Mouse (Mus musculus) gastrocnemius, postnatal 4 days (tissue): ENCODE results near the gene Srarp. TPM values are rescaled to one million over a fixed set of nuclear protein-coding genes. Genes with fewer than 3 reads are reported as not detected.

Experiments used
- DNase-seq, 2 experiments: peaks; one replicate each; pipeline ENCODE4 v3.0.0; 2021 to 2022; ENCODE audit warnings: low spot score in 2 of 2, mixed read lengths in 2 of 2
- total RNA-seq, 2 experiments: library from RNA; stranded (reverse); gene quantifications; 2 replicates each; pipeline ENCODE4 v1.2.3; 2021

The Srarp gene
- total RNA-seq, 2 experiments from 2014 or later, result not detected

DNA sequence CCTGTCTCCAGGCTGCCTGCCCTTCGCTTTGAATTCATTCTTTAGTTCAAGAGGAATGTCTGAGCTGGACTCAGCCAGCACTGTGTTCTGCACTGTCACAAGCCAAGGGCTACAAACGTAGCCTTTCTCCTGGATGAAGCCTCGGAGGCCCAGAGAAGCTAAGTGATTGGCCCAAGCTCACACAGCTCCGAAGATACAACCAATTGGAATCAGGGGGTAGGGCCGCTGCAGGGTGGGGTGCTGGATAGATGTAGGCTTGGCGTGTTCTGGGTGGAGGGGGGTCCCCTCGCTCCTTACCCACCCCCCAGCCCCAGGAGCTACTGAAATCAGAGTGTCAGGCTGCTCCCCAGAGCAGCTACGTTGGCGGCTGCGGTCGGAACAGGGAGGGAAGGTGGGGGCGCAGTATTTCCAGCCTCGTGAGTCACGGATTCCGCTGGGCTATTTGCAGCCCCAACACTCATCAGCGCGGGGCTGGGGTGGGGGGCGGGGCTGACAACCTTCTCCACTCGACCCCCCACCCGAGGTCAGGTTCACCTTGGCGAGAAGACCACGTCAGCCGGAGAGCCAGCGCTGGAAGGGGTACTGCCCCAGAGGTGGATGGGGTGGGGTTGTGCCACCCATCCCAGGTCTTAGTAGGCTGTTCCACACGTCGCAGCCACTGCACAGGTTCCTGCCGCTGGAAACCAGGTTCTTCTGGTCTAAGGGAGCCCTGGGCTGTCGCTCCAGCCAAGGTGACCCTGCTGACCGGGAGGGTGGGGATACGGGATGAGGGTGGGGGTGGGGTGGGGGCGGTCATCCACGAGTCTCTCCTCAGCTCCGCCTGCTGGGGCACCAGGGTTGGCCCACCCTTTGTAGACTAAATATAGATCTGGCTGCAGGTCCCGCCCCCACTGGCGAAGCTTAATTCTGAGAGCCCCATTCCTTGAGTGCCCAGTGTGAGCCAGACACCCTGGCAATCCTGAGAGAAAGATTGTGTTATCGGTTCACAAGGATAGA is 10.1 kb downstream of the Srarp start:
- DNase-seq, result peak in 1 of 2 experiments; percentile 53

DNA sequence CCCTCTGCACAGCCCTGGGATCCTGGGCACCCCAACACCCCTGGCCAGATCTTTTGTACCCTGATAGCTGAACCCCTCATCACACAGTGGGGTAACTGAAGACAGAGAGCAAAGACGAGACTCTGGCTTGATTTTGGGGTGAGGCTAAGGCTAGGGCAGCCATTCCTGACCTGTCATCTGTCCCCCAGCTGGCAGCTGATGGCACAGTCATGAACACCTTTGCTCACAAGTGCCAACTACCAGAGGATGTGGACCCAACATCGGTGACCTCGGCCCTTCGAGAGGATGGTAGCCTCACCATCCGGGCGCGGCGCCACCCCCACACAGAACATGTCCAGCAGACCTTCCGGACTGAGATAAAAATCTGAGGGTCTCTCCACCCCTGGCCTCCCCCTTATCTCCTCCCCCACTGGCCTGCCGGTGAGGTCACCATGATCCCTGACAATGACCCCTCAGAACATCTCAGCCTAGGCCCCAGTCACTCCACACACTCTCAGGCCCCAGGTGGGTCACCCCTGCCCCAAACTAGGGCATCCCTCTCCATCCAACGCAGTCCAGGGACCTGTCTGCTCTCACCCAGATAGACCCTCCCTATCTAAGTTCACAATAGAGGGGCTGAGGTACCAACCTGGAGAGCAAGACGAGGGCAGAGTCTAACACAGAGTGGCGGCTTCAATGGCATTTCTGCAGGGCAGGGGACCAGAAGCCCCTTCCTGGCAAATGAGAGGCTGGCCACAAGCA is 12.0 kb downstream of the Srarp start:
- peak in 1 of 2 experiments; percentile 6 for DNase-seq

DNA sequence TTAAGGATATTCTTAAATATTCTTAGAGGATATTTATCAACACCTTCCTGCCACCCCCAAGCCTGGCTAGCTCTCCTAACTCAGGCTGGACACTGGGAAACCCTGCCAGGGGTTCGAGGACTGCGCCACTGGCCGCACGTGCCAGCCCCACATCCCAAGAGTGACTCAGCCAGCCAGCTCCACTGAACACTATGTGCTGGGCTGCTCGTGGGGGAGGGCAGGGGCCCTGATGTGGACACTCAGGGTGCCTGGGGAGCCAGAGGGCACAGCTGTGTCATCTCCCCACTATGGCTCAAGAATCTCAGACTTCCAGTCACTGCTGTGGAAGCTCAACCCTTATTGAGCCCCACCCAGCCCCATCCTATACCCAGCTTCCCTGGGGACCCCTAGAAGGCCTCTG is 12.6 kb downstream of the Srarp start:
- peak in 1 of 2 experiments; percentile 12 for DNase-seq

DNA sequence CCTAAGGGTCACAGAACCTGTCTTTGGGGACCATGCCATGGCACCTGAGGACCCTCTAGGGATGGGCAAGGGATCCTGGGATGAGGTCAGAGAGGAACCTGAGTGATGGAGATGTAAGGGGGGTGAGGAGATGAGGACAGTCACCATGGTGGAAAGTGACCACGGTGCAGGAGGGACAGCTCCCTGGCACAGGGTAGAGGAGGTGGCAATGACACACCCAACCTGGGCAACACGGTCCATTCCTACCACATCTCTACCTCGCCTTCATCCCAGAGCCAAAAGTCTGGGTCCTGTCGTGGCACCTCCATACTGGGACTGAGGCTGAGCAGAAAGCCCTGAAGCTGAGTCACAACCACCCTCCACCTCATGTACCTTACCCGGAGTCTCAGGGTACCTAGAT is 13.1 kb downstream of the Srarp start:
- DNase-seq, result no peak

DNA sequence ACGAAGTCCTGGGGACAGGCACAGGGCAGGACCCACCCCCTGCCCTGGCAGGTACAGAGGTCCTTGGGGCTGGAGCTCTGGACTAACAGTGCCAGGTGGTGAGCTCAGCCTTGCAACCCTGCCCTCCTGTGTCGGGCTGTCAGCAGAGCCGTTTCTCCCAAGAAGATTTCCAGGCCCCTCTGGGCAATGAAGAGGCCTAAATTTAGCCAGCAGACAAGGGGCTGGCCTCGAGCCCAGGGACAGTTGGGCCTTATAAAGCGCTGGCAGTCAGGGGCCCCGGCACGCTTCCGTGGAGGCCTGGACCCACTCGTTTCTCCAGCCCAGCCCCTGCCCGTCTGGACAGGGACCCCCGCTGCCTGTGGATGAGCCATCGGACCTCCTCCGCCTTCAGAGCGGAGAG is 14.5 kb downstream of the Srarp start:
- DNase-seq, result peak; percentile 60 to 73

DNA sequence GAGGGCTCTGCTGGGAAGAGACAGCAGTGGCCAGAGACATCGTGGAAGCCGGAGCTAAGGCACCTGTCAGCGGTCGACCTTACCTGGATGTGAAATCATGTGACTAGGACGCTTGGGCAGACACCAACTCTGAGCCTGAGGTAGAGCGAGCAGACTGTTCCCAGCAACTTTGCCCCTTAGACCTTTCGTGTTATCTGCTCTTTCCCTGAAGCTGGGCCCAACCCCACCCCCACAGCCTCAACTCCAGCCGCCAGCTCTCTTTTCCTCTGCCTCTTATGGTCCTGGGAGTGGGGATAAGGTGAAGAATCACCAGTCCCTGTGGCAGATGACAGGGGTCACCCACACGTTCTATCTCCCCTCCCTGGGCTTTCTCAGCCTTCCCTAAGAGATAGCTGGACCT is 15.0 kb downstream of the Srarp start:
- peak in 1 of 2 experiments; percentile 10 for DNase-seq

DNA sequence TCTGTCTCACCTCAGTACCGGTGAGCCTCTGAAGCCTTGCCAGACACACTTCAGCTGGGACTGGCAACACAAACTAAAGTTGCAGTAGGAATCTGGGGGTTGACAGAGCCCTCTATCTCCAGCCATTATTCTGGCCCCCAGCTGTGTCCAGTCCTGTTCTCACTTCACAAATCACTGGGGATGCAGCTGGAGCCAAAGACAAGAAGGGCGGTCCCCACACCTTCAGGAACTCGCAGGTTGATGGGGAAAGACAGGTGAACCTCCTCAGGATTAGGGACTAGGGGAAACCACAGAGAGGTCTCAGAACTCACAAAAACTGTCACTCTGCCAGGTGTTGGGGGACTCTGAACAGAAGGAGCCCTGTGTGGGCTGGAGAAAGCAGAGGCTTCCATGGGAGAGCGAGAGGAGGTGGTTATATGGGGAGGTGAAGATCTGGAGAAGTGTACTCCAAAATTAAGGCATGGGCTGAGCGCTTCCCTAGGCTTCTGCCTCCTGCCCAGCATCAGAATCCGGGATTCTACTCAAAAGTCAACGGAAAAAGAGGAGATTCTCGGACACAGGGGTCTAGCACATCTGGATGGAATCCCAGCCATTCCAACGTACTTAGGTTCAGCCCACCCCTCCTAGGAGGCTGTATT is 15.6 kb downstream of the Srarp start, which contains the start of gene Hspb7:
Hspb7 (plus strand) TSS at position 588 of the 638 bp plus-strand sequence.
- peak in 1 of 2 experiments; percentile 8 for DNase-seq

DNA sequence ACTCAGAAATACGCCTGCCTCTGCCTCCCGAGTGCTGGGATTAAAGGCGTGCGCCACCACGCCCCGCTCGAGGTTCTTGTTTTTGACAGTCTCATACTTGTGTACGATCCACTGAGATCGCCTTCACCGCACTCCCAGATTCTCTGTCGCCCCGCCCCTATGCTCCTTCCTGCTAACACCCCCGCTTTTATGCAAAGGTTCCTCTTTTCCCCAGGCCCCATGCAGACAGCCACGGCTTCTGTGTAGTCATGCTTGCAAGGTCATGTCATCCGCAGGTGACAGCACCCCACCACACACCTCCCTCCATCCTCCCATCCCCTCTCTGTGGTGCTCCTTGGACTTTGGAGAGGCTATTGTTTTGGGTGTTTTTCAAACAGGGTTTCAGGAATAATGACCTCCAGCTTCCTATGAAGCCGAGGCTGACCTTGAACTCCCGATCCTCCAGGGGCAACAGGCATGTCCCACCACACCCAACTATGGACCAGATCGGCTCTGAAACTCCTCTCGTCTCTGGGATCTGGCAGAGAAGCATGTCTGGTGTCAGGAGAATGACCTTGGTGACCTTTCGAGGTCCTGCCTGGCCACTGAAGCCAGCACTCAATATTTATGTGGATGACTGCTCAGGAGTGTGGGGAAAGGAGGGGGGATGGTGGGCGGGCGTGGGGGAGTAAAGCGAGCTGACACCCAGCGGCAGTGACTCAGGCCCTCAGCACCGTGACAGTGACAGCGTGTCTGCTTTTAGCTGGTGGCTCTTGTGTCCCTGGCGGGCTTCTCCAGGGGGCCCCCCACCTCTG is 16.3 kb downstream of the Srarp start:
- DNase-seq, result no peak

DNA sequence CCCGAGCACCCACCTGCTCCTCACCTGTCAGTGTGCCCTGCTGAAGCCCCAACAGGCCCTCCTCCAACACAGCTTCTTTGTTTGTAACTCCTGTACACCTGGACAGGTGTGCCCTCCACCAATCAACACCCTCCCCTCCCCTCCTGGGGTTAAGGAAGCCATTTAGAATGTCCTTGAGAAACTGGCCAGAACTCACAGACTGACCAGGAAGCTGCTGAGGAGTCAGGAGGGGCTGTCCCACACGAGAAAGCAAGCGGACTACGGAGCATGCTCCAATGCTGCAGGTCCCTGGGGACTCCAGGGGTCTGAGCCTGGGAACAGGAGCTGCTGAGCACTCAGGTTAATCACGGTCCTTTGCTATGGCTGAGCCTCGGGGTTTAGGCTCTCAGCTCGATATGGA is 20.0 kb downstream of the Srarp start, which contains the start of gene Clcnkb:
Clcnkb (minus strand) TSS at position 91 of the 400 bp plus-strand sequence.
- no peak for DNase-seq

DNA sequence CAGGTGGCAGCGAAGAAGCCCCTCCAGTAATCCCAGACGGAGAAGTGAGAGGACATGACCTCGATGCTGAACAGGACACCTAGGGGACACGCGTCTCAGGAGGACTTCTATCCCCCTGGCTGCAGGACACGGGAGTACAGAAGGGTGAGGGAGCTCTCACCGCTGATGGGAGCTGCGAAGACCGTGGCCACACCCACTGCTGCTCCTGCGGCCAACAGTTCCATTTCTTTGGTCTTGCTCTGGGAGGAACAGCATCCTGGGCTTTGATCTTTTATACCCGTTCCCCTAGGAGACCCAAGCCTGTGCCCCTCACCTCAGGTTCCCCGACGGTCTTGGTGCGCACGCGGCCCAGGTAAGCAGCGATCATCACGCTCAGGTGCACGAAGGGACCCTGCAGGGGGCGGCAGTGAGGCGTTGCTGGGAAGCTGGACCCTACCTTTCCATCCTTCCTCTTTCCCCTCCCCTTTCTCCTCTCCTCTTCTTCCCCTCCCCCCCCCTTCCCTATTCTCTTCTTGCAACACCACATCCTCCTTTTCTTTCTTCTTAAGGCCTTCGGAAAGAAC is 24.4 kb downstream of the Srarp start:
- DNase-seq, result no peak

DNA sequence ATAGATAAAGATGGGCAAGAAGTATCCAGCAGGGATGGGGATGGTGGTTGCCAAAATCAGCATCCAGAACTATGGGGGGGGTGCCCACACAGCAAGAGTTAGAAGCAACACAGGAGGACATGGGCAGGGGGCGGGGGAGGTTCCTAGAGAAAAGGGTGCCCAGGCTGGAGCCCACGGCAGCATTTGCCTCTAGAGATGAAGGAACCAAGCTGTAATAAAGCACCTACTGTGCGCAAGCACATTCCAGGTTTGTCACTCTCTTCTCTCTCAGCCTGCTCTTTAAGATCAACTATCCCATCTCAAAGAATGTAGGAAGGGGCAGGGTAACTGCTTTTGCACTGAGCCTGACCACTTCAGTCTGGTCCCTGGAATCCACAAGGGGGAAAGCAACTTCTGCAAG is 27.3 kb downstream of the Srarp start:
- no peak for DNase-seq

DNA sequence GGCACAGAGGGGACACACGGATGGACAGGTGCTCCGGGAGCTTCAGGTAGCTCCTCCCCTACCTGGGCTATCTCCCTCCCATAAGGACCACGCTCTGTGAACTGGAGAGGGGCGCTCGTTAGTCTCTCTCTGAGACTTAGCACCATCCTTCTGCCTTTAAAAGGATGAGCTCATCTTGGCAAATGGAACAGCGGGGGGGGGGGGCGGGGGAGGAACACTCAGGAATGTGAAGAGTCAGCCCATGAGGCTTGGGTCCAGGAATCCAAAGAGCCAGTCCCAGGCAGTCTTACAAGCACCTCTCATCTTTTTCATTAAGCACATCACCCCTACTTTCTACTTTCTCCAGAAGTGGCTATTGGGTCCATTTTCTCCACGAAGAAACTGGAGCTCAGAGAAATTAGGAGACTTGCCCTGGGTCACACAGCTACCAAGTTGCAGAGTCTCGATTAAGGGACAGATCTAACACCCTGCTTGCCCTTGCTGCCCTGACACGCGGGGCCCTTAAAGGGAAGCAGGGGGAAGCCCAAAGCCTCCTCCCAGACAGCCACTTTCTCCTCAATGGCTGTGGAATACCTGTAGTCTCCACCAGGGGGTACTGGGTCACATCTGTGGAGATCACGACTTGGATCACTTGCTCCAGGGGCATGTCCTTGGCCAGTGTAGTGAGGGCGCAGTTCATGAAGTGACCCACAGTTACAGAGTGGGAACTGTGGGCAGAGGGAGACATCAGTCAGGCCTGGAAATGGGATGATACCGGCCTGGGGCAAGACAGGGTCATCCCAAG is 29.2 kb downstream of the Srarp start:
- peak; percentile 55 to 69 for DNase-seq

DNA sequence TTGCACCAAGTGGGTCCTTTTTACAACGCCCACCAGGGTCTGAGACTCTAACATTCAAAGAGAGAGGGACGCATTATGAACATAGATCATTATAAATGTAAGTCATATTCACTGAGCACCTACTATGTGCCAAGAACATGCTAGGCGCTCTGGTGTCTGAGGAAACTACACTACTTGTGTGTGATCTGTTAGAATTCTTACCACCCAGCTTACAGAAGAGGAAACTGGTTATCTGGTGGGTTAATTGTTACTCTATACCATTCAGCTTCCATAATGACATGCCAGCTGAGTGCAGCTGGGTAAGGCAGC is 30.6 kb downstream of the Srarp start:
- DNase-seq, result no peak

DNA sequence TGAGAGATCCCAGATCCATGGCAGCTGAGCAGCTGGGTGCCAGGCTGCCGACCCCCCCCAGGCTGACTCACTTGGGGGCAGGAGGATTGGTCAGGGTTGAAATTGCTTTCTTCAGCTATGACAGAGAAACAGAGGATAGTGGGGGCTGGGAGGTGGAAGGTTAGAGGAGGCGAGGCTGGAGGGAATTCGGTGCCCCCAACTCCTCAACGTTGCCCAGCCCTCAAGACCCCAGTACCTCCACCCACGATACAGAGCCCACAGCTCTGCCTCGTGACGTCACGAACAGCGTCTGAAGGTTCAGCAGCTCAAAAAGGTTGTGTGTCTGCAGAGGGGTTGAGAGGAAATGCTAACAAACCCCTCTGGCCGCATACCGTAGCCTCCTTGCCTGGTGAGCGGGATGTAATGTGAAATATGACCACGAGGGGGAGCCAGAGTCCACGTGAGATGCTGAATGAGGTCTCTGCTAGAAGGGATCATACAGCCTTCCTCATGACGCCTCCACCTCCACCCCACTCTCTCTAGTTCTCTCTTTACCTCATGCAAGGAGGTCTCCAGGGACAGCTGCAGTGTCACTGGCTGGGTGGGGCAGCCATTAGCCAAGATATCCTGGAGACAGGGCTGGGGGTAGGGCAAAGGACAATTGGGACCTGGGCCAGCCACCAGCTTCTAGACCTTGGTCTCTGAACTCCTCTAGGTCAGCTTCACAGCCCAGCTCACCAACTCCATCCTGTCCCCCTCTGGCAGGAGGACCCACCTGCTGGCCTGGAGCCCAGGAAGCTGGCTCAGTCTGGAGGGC is 31.2 kb downstream of the Srarp start:
- DNase-seq, result peak; percentile 79 to 82

DNA sequence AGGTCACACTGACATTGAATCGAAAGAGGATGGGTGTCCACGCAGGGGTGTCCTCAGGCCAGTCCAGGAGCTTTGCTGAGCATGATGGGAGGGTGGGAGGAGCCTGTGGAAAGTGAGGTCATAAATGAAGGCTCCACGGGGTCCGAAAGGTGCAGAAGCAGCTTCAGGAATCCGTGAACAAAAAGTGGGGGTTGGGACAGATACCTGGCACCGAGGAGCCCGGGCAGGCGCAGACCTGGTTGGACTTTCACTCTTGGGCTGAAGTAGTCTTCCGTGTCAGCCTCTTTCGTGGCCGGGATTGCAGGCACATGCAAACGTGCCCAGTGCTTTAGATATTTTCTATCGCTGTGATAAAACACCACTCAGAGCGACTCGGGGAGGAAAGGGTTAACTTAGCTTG is 35.7 kb downstream of the Srarp start:
- no peak for DNase-seq

DNA sequence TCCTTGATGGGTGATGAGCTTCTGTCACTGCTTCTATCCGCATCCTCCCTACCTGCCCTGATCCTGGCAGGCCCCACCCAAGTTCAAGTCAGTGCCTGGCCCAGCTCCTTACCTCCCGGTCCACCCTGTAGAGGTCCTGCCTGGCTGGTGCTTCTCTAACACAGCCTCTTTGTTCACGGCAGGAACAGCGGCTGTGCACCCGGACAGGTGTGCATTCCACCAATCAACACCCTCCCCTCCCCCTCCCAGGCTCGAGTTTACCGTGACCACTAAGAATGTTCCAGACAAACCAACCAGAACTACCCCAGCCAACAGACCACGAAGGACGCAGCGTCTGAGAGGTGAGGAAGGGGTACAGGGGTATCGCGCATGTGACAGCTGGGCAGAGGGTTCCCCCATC is 37.4 kb downstream of the Srarp start, which contains the start of gene Clcnka:
Clcnka (minus strand) TSS at position 180 of the 400 bp plus-strand sequence.
- no peak for DNase-seq

DNA sequence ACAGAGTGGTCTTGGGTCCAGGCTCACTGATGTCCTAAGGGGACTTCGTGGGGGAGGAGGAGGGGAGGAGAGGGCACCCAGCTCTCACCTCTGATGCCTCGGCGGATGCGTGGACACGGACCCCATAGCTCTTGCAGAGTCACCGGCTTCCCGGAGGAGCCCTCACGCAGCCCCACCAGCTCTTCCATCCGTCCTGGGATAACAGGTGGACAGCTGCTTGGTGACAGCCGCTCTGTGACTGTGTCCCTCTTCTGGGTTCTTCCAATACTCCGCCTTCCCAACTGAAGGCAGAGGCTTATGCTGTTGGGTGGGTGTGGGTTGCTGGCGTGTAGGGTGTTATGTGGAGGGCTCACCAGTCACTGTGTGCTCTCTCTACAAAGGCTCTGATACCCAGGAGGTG is 38.0 kb downstream of the Srarp start:
- DNase-seq, result no peak

DNA sequence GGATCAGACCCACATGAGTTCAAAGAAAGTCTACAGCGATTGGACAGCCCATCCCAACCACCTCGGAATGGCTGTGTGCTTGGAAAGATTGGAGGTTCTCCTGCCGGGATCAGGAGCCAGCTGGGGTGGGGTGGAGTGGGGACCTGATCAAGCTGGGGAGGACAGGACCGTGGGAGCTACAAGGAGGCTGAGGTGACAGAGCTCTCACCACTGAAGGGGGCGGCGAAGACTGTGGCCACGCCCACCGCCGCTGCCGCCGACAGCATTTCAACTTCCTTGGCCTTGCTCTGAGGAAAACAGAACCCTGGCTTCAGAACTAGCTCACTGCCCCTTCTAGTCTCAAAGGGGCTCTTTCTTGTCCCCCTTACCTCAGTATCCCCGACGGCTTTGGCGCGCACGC is 41.2 kb downstream of the Srarp start:
- DNase-seq, result no peak

DNA sequence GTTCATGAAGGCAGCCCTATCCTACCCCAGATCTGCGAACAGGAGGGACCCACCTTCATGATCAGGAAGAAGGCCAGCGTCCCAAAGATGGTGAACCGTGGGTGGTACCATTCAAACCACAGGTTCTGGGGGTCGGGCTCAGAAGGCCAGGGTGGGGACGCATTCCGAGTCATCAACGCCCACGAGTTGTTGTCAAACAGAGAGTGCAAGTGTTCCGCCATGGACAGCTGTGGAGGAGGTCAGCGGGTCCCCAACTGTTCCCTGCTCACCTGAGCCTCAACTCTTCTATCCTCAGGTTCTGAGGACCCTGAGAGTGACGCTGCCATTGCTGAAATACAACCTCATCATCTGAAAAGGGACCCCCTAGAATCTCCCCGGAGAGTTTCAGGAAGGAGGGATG is 44.6 kb downstream of the Srarp start:
- no peak for DNase-seq
